Mouse (Mus musculus) MEL (cell line): ENCODE measurements around the gene Myo18b. TPM values are rescaled to one million over a fixed set of nuclear protein-coding genes. Genes with fewer than 3 reads are reported as not detected.

Experiments used
- DNase-seq: peaks from one replicate; pipeline ENCODE4 v3.0.0; 2011; ENCODE audit warnings: low read depth, low spot score
- H3K27ac ChIP-seq: 2 replicates; pipeline ENCODE4 v1.5.1; 2012; ENCODE audit warnings: low read depth, mild to moderate bottlenecking, control low read depth, low read length, moderate library complexity; ENCODE audit not compliant: control insufficient read depth
- H3K27me3 ChIP-seq, 2 experiments: fragments of 150-350 bp in 1 of 2; sonication (generic) in 1 of 2; 2 replicates each; pipeline ENCODE4 v1.6.1; 2012; ENCODE audit warnings: low read length in 2 of 2, mild to moderate bottlenecking in 2 of 2, improper control_type of control experiment in 1 of 2, moderate library complexity in 1 of 2; ENCODE audit not compliant: insufficient read depth in 2 of 2, control insufficient read depth in 1 of 2
- H3K36me3 ChIP-seq, 2 experiments: 2 replicates each; pipeline ENCODE4 v1.6.1; 2012 to 2014; ENCODE audit warnings: low read length in 2 of 2, improper control_type of control experiment in 1 of 2, inconsistent platforms in 1 of 2, mild to moderate bottlenecking in 1 of 2; ENCODE audit not compliant: insufficient read depth in 2 of 2, control insufficient read depth in 1 of 2
- H3K4me1 ChIP-seq, 2 experiments: fragments of 150-350 bp in 1 of 2; sonication (generic) in 1 of 2; 2 replicates each; pipeline ENCODE4 v1.6.1; 2012; ENCODE audit warnings: low read length in 2 of 2, improper control_type of control experiment in 1 of 2, mild to moderate bottlenecking in 1 of 2; ENCODE audit not compliant: insufficient read depth in 2 of 2, control insufficient read depth in 1 of 2
- H3K4me3 ChIP-seq, 2 experiments: fragments of 150-350 bp in 1 of 2; sonication (generic) in 1 of 2; 2 replicates each; pipeline ENCODE4 v1.5.1; 2012; ENCODE audit warnings: low read depth in 2 of 2, low read length in 2 of 2, mild to moderate bottlenecking in 2 of 2, moderate library complexity in 2 of 2, control low read depth in 1 of 2, improper control_type of control experiment in 1 of 2; ENCODE audit not compliant: control insufficient read depth in 1 of 2, insufficient read depth in 1 of 2
- H3K79me2 ChIP-seq: 2 replicates; pipeline ENCODE4 v1.6.1; 2012; ENCODE audit warnings: mild to moderate bottlenecking, low read length, moderate library complexity; ENCODE audit not compliant: control insufficient read depth, poor library complexity, insufficient read depth
- H3K9ac ChIP-seq: 2 replicates; pipeline ENCODE4 v1.6.1; 2012; ENCODE audit warnings: low read depth, mild to moderate bottlenecking, control low read depth, low read length, moderate library complexity; ENCODE audit not compliant: control insufficient read depth, poor library complexity, severe bottlenecking
- H3K9me3 ChIP-seq: fragments of 150-350 bp; sonication (generic); replicated peaks from 2 replicates; pipeline ENCODE4 v1.6.1; 2012; ENCODE audit warnings: mild to moderate bottlenecking, low read length, improper control_type of control experiment, moderate library complexity; ENCODE audit not compliant: insufficient read depth
- BHLHE40 ChIP-seq: IDR thresholded peaks from 2 replicates; pipeline ENCODE4 v1.6.1; 2012; ENCODE audit warnings: low read depth, mild to moderate bottlenecking, inconsistent platforms, low read length, improper control_type of control experiment, borderline replicate concordance
- CTCF ChIP-seq, 3 experiments: IDR thresholded peaks in 2 of 3; conservative IDR thresholded peaks in 1 of 3; 2 replicates each; pipeline ENCODE4 v1.5.1; 2011 to 2012; ENCODE audit warnings: low read length in 3 of 3, low read depth in 2 of 3, mild to moderate bottlenecking in 2 of 3, improper control_type of control experiment in 1 of 3, inconsistent platforms in 1 of 3, mixed read lengths in 1 of 3, moderate library complexity in 1 of 3; ENCODE audit not compliant: control insufficient read depth in 1 of 3, insufficient read depth in 1 of 3, poor library complexity in 1 of 3, severe bottlenecking in 1 of 3
- E2F4 ChIP-seq: IDR thresholded peaks from 2 replicates; pipeline ENCODE4 v1.6.1; 2011; ENCODE audit warnings: low read depth, low read length, improper control_type of control experiment, borderline replicate concordance
- ELF1 ChIP-seq: IDR thresholded peaks from 2 replicates; pipeline ENCODE4 v1.6.1; 2014; ENCODE audit warnings: low read depth, mild to moderate bottlenecking, inconsistent platforms, low read length, improper control_type of control experiment, moderate library complexity
- EP300 ChIP-seq, 2 experiments: IDR thresholded peaks; 2 replicates each; pipeline ENCODE4 v1.6.1; 2011; ENCODE audit warnings: improper control_type of control experiment in 2 of 2, low read length in 2 of 2, low read depth in 1 of 2, mild to moderate bottlenecking in 1 of 2
- ETS1 ChIP-seq: IDR thresholded peaks from 2 replicates; pipeline ENCODE4 v1.6.1; 2012; ENCODE audit warnings: low read depth, mild to moderate bottlenecking, inconsistent platforms, low read length, improper control_type of control experiment, moderate library complexity
- HCFC1 ChIP-seq: IDR thresholded peaks from 2 replicates; pipeline ENCODE4 v1.6.1; 2012; ENCODE audit warnings: low read depth, mild to moderate bottlenecking, inconsistent platforms, low read length, improper control_type of control experiment, moderate library complexity
- KAT2A ChIP-seq: conservative IDR thresholded peaks from 2 replicates; pipeline ENCODE4 v1.6.1; 2012; ENCODE audit warnings: low read depth, low read length, improper control_type of control experiment, inconsistent platforms
- MAFK ChIP-seq: IDR thresholded peaks from 2 replicates; pipeline ENCODE4 v1.6.1; 2011; ENCODE audit warnings: low read depth, mild to moderate bottlenecking, low read length, improper control_type of control experiment, borderline replicate concordance
- MAX ChIP-seq: IDR thresholded peaks from 2 replicates; pipeline ENCODE4 v1.6.1; 2011; ENCODE audit warnings: low read length, improper control_type of control experiment
- MEF2A ChIP-seq: IDR thresholded peaks from 2 replicates; pipeline ENCODE4 v1.6.1; 2014; ENCODE audit warnings: low read depth, mild to moderate bottlenecking, inconsistent platforms, low read length, improper control_type of control experiment; ENCODE audit not compliant: poor library complexity, insufficient replicate concordance, severe bottlenecking; ENCODE audit errors: extremely low read depth
- MXI1 ChIP-seq: IDR thresholded peaks from 2 replicates; pipeline ENCODE4 v1.6.1; 2011; ENCODE audit warnings: mild to moderate bottlenecking, low read depth, low read length, improper control_type of control experiment
- MYC ChIP-seq: IDR thresholded peaks from 2 replicates; pipeline ENCODE4 v1.6.1; 2011; ENCODE audit warnings: low read depth, mild to moderate bottlenecking, low read length, improper control_type of control experiment, moderate library complexity
- NRF1 ChIP-seq: IDR thresholded peaks from 2 replicates; pipeline ENCODE4 v1.6.1; 2014; ENCODE audit warnings: low read depth, mild to moderate bottlenecking, inconsistent platforms, low read length, improper control_type of control experiment, moderate library complexity; ENCODE audit not compliant: poor library complexity, insufficient read depth, severe bottlenecking
- POLR2AphosphoS5 ChIP-seq: IDR thresholded peaks from 2 replicates; pipeline ENCODE4 v1.6.1; 2012; ENCODE audit warnings: low read depth, borderline replicate concordance, mild to moderate bottlenecking, inconsistent platforms, low read length, moderate library complexity, mixed read lengths
- RAD21 ChIP-seq: IDR thresholded peaks from 2 replicates; pipeline ENCODE4 v1.6.1; 2011; ENCODE audit warnings: mild to moderate bottlenecking, low read depth, low read length, improper control_type of control experiment
- RCOR1 ChIP-seq: IDR thresholded peaks from 2 replicates; pipeline ENCODE4 v1.6.1; 2012; ENCODE audit warnings: low read depth, mild to moderate bottlenecking, inconsistent platforms, low read length, improper control_type of control experiment
- SIN3A ChIP-seq: IDR thresholded peaks from 2 replicates; pipeline ENCODE4 v1.6.1; 2012; ENCODE audit warnings: low read length, improper control_type of control experiment, inconsistent platforms
- SMC3 ChIP-seq: IDR thresholded peaks from 2 replicates; pipeline ENCODE4 v1.6.1; 2011; ENCODE audit warnings: low read depth, low read length, improper control_type of control experiment
- TAL1 ChIP-seq: IDR thresholded peaks from 2 replicates; pipeline ENCODE4 v1.6.1; 2012; ENCODE audit warnings: mild to moderate bottlenecking, inconsistent platforms, low read length, moderate library complexity, mixed read lengths
- TBP ChIP-seq: IDR thresholded peaks from 2 replicates; pipeline ENCODE4 v1.8.0; 2011; ENCODE audit warnings: low read depth, low read length, improper control_type of control experiment
- TCF12 ChIP-seq: IDR thresholded peaks from 2 replicates; pipeline ENCODE4 v1.6.1; 2014; ENCODE audit warnings: low read depth, mild to moderate bottlenecking, inconsistent platforms, low read length, improper control_type of control experiment, moderate library complexity
- ZKSCAN1 ChIP-seq: IDR thresholded peaks from 2 replicates; pipeline ENCODE4 v1.6.1; 2012; ENCODE audit warnings: low read depth, mild to moderate bottlenecking, inconsistent platforms, low read length, improper control_type of control experiment, moderate library complexity
- ZMIZ1 ChIP-seq: IDR thresholded peaks from 2 replicates; pipeline ENCODE4 v1.6.1; 2012; ENCODE audit warnings: low read depth, mild to moderate bottlenecking, inconsistent platforms, low read length, improper control_type of control experiment, moderate library complexity
- polyA plus RNA-seq, 2 experiments: library from polyadenylated mRNA; stranded (reverse) in 1 of 2; unstranded in 1 of 2; fragments of >175 nt in 1 of 2; fragments of >200 nt in 1 of 2; gene quantifications; 2 replicates each; pipeline versions ENCODE4 v1.2.1 to v1.2.4; 2012; ENCODE audit warnings: low replicate concordance in 2 of 2, low read depth in 1 of 2; ENCODE audit not compliant: insufficient read length in 2 of 2, insufficient read depth in 1 of 2, missing spikeins in 1 of 2
- total RNA-seq: library from RNA; depleted of rRNA; stranded (reverse); fragments of 300-350 nt; gene quantifications from 2 replicates; pipeline ENCODE4 v1.2.3, GENCODE M21; 2012

Gene Myo18b
- total and polyA plus RNA-seq, 3 experiments: not detected

DNA sequence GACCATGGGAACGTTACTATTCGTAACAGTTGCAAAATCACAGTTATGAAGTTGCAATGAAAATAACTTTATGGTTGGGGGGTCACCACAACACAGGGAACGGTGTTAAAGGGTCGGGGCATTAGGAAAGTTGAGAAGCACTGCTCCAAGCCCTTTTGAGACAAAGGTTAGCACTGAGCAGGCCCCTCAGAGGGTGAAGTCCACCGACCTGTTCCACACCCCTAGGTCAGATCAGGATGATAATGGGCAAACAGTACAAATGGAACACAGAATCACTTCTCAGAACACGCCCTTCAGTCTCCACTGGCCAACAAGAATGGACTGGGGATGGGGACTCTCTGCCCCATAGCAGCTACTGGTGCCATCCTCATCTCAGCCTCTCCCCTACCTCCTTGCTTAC, 23.2 kb downstream of the Myo18b start:
- Histone ChIP-seq H3K27me3 (no peaks in the 10 kb centered on the region), H3K9ac (no peak overlapping the region), H3K79me2 (no peaks in the 10 kb centered on the region), H3K9me3 (no peaks in the 10 kb centered on the region), H3K36me3 (no peaks in the 10 kb centered on the region), H3K27ac (no peak overlapping the region), H3K4me1 (no peaks in the 10 kb centered on the region), H3K4me3 (no peak overlapping the region)
- DNase-seq: no peak
- TF ChIP-seq ETS1: no peak
- no peak for TF ChIP-seq EP300 (IDR thresholded peaks at IDR 0.05; ENCODE audit: low read depth in 1 of 2, low read length in 2 of 2)
- TF ChIP-seq BHLHE40: no peak
- TF ChIP-seq TCF12: no peak
- TF ChIP-seq TAL1: no peak
- no peak for TF ChIP-seq MEF2A
- no peak for TF ChIP-seq HCFC1
- no peak for TF ChIP-seq NRF1

DNA sequence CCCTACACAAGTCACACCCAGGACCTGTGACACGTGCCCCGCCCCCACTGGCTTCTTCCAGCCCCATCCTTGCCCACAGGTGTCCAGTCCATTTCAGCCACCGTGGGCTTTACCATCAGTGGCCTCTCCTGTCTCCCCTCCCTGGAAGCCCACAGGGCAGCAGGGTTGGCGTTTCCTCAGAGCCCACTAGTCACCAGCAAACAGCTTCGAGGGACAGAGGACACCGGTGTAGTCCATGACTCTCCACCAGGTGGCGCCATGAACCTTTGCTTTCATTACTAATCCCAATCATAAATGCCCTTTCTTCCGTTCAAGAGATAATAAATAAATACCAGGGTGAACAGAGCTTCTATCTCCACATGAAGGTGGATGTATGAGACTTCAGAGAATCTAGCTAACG, 25.4 kb downstream of the Myo18b start:
- TF ChIP-seq RAD21 (peak; percentile 9; the same call in 1 of the 2 replicates), RCOR1 (no peak), SMC3 (no peak), CTCF (IDR thresholded peaks at IDR 0.05 in 2 of 3, conservative IDR thresholded peaks at IDR 0.05 in 1 of 3; ENCODE audit: control insufficient read depth in 1 of 3, insufficient read depth in 1 of 3, low read depth in 2 of 3, low read length in 3 of 3, poor library complexity in 1 of 3, severe bottlenecking in 1 of 3) (peak; percentile 16 to 40 (median 20); a peak in 5 of 6 replicates)
- no peak for DNase-seq
- Histone ChIP-seq H3K27ac (no peak overlapping the region), H3K9me3 (no peaks in the 10 kb centered on the region), H3K4me1 (no peaks in the 10 kb centered on the region), H3K79me2 (no peaks in the 10 kb centered on the region), H3K27me3 (no peaks in the 10 kb centered on the region), H3K9ac (no peak overlapping the region), H3K4me3 (no peak overlapping the region), H3K36me3 (no peaks in the 10 kb centered on the region)

DNA sequence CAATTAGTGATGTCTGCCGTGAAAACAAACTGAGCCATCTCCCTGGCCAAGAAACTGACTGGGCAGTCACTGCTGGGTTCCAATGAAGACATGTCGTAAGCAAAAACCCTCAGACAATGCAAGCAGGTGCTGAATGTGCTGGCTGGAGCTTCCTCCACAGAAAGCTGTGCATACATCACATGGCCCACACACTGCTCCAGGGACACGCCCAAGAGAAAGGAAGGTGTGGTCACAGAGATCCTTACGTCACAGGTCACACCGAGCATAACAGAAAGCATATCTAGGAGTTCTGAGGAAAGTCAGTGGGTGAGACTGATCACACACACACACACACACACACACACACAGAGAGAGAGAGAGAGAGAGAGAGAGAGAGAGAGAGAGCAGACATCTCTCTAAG, 27.5 kb downstream of the Myo18b start:
- Histone ChIP-seq H3K4me1 (no peaks in the 10 kb centered on the region), H3K9me3 (no peaks in the 10 kb centered on the region), H3K27ac (no peak overlapping the region), H3K27me3 (no peaks in the 10 kb centered on the region), H3K36me3 (no peaks in the 10 kb centered on the region), H3K9ac (no peak overlapping the region), H3K4me3 (no peak overlapping the region), H3K79me2 (no peaks in the 10 kb centered on the region)
- DNase-seq: no peak
- TF ChIP-seq TAL1 (no peak), KAT2A (no peak), MAFK (no peak), ZKSCAN1 (no peak), MAX (no peak), SIN3A (no peak), TBP (no peak), MEF2A (no peak), E2F4 (no peak), ETS1 (no peak), MYC (no peak), RAD21 (no peak), POLR2AphosphoS5 (no peak), TCF12 (no peak), RCOR1 (no peak), ZMIZ1 (no peak), ELF1 (no peak), MXI1 (no peak)
